8 mouse cellular contexts compared by ENCODE assay signal in the genomic region with DNA sequence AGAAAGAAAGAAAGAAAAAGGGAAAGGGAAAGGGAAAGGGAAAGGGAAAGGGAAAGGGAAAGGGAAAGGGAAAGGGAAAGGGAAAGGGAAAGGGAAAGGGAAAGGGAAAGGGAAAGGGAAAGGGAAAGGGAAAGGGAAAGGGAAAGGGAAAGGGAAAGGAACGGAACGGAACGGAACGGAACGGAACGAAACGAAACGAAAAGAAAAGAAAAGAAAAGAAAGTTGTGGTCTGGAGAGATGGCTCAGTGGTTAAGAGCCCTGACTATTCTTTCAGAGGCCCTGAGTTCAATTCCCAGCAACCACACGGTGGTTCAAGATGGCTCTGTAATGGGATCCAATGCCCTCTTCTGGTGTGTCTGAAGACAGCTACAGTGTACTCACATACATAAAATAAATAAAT. TPM values are rescaled to one million over a fixed set of nuclear protein-coding genes. Genes with fewer than 3 reads are reported as not detected.
"Had no signal": no experiment of that assay in that cellular context is flagged by ENCODE, and none has a peak within 500 bp of the region (broad histone marks: within the 10 kb centered on the region; RNA-seq: fewer than 3 reads in every experiment).

No protein-coding gene starts in this region.

RNA-seq across cellular contexts. Expression of a gene that starts 21.8 kb away (rescaled TPM):
- total RNA-seq: left cerebral cortex, postnatal 10 days; left cerebral cortex, postnatal 14 days; left cerebral cortex, postnatal 25 days; left cerebral cortex, postnatal 36 days; left cerebral cortex, postnatal 4 days; midbrain, postnatal 0 days had no signal
- polyA plus RNA-seq: midbrain, embryonic 16.5 days; myocyte had no signal
